ENCODE assay signal across 12 mouse cellular contexts in the genomic region with DNA sequence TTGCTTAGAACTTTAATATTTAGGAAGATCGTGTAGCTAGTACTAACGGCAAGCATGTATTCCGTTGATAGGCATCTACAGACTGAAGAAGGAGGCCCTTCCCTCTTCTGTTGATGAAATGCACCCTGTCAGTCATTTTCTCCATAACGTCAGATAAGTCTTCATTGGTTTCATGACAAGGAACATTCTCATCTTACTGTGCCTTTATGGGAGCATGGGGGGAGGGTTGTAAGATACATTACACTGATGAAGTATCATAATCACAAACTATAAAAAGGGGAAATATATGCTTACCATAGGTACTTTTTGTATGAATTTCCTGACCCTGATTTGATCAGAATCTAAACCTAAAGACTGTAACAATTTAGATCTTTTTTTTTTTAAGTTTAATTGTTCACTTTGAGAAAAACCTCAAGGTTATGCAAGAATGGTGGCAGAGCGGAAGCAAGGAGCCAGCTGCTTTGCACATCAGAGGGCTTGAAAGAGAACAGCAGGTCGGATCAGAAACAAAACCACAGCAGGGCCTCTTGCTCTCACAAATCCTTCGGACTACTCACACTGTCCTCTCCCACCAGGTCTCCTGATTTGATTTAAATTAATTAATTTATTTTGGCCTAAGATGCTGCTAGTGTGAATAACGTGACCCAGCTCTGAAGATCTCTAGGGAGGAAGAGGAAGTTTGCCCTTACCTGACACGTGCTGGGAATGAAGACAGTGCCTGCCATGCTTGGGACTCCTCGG. TPM values are rescaled to one million over a fixed set of nuclear protein-coding genes. Genes with fewer than 3 reads are reported as not detected.
DNase-seq lines count a peak whose midpoint lies in the region; ATAC-seq lines count a peak whose summit lies in the region.
"Had no signal": no experiment of that assay in that cellular context is flagged by ENCODE, and none has a peak within 500 bp of the region (broad histone marks: within the 10 kb centered on the region; RNA-seq: fewer than 3 reads in every experiment).

A gene (plus strand): TSS at position 668 of the 741 bp plus-strand sequence.

- DNase-seq in midbrain, embryonic 10.5 days (ENCODE audit: low spot score): no peak
- DNase-seq in ZHBTc4 (ENCODE audit: low read depth, low spot score): peak; percentile 40
- DNase-seq in naive thymus-derived CD4-positive, alpha-beta T cell, adult 2 months (ENCODE audit: low read depth): peak; percentile 85
- DNase-seq in thymus, postnatal 4 days: peak; percentile 55
- no peak for DNase-seq in layer of hippocampus, adult 9-10 months (ENCODE audit: low spot score)
- no peak for DNase-seq in hindbrain, embryonic 11.5 days (ENCODE audit: low spot score)
- DNase-seq: adrenal gland, postnatal 10 days; cerebellum, adult 9-11 months had no signal

- H3K36me3 ChIP-seq in midbrain, embryonic 10.5 days: no peaks in the 10 kb centered on the region
- H3K36me3 ChIP-seq in midbrain, embryonic 15.5 days (replicated peaks): no peaks in the 10 kb centered on the region
- H3K36me3 ChIP-seq in hindbrain, embryonic 11.5 days (ENCODE audit: control insufficient read depth, insufficient read depth, low read length): no peaks in the 10 kb centered on the region
- H3K36me3 ChIP-seq: intestine, embryonic 15.5 days had no signal

- H3K27me3 ChIP-seq in midbrain, embryonic 10.5 days (ENCODE audit: low read depth, poor library complexity, severe bottlenecking): no peaks in the 10 kb centered on the region
- no peaks in the 10 kb centered on the region for H3K27me3 ChIP-seq in midbrain, embryonic 15.5 days (replicated peaks)
- H3K27me3 ChIP-seq in hindbrain, embryonic 11.5 days (ENCODE audit: control insufficient read depth, insufficient read depth, low read length): no peaks in the 10 kb centered on the region
- H3K27me3 ChIP-seq: intestine, embryonic 15.5 days; megakaryocyte, embryonic 14.5 days had no signal

- 37% methylated on average over 10 of the region's 10 CpGs for WGBS in midbrain, embryonic 10.5 days
- WGBS in midbrain, embryonic 15.5 days: 34% methylated on average over 10 of the region's 10 CpGs
- WGBS in hindbrain, embryonic 11.5 days: 38% methylated on average over 10 of the region's 10 CpGs

- no peaks in the 10 kb centered on the region for H3K9me3 ChIP-seq in midbrain, embryonic 10.5 days (replicated peaks)
- H3K9me3 ChIP-seq in midbrain, embryonic 15.5 days: no peaks in the 10 kb centered on the region
- H3K9me3 ChIP-seq in hindbrain, embryonic 11.5 days (ENCODE audit: control insufficient read depth, low read length): no peaks in the 10 kb centered on the region
- H3K9me3 ChIP-seq: intestine, embryonic 15.5 days; megakaryocyte, embryonic 14.5 days had no signal

- no peak; the same call in 1 of the 2 replicates for ATAC-seq in midbrain, embryonic 15.5 days (replicated peaks)
- no peak for ATAC-seq in hindbrain, embryonic 11.5 days (ENCODE audit: low FRiP score)
- ATAC-seq: intestine, embryonic 15.5 days had no signal

- H3K4me2 ChIP-seq in midbrain, embryonic 15.5 days: no peak within 1 kb of the TSS
- H3K4me2 ChIP-seq in hindbrain, embryonic 11.5 days (replicated peaks; ENCODE audit: low read depth, low read length): no peak within 1 kb of the TSS
- H3K4me2 ChIP-seq: intestine, embryonic 15.5 days had no signal

- no peak within 1 kb of the TSS for H3K9ac ChIP-seq in midbrain, embryonic 15.5 days
- H3K9ac ChIP-seq in hindbrain, embryonic 11.5 days (ENCODE audit: low read depth, low read length): no peak within 1 kb of the TSS
- H3K9ac ChIP-seq: intestine, embryonic 15.5 days had no signal

- 0 out of 2 replicates have a peak within 1 kb of the TSS, but pooled peaks have one; percentile 6 for H3K27ac ChIP-seq in midbrain, embryonic 10.5 days (replicated peaks)
- no peak within 1 kb of the TSS for H3K27ac ChIP-seq in midbrain, embryonic 15.5 days
- no peak within 1 kb of the TSS for H3K27ac ChIP-seq in hindbrain, embryonic 11.5 days (ENCODE audit: low read depth, low read length)
- H3K27ac ChIP-seq: intestine, embryonic 15.5 days had no signal

- no peak within 1 kb of the TSS for H3K4me3 ChIP-seq in midbrain, embryonic 10.5 days
- H3K4me3 ChIP-seq in midbrain, embryonic 15.5 days: no peak within 1 kb of the TSS
- no peak within 1 kb of the TSS for H3K4me3 ChIP-seq in hindbrain, embryonic 11.5 days (ENCODE audit: low read depth, low read length)
- H3K4me3 ChIP-seq: intestine, embryonic 15.5 days; megakaryocyte, embryonic 14.5 days had no signal

- H3K4me1 ChIP-seq in midbrain, embryonic 10.5 days: peaks cover 11% of the 10 kb centered on the region
- no peaks in the 10 kb centered on the region for H3K4me1 ChIP-seq in midbrain, embryonic 15.5 days
- no peaks in the 10 kb centered on the region for H3K4me1 ChIP-seq in hindbrain, embryonic 11.5 days (replicated peaks; ENCODE audit: control insufficient read depth, insufficient read depth, low read length)
- H3K4me1 ChIP-seq: intestine, embryonic 15.5 days; megakaryocyte, embryonic 14.5 days had no signal

RNA-seq across cellular contexts. Expression of the gene that starts here (rescaled TPM):
- 0.72 and 0.73 TPM in 2 replicates for polyA plus RNA-seq in midbrain, embryonic 10.5 days (2016; fragmentation: Nextera tagmentation; extraction: Ambion mirVana)
- polyA plus RNA-seq in midbrain, embryonic 15.5 days (2015; fragmentation: Nextera tagmentation; extraction: Ambion mirVana): 0.13 and 0.14 TPM in 2 replicates
- 0.49 and 0.73 TPM in 2 replicates for polyA plus RNA-seq in hindbrain, embryonic 11.5 days (2014; fragmentation: Nextera tagmentation; extraction: Ambion mirVana)
- polyA plus RNA-seq: heart, embryonic 14.5 days had no signal

Comparison
In these comparisons a context has a peak if more than half of its experiments do, and no peak if none do; other contexts are left out.
1. DNase-seq: peak in ZHBTc4 (single experiment), naive thymus-derived CD4-positive, alpha-beta T cell, adult 2 months (single experiment) and thymus, postnatal 4 days (single experiment); none in midbrain, embryonic 10.5 days (single experiment), layer of hippocampus, adult 9-10 months (single experiment) and hindbrain, embryonic 11.5 days (single experiment).